14 mouse cellular contexts compared by ENCODE assay signal in the genomic region with DNA sequence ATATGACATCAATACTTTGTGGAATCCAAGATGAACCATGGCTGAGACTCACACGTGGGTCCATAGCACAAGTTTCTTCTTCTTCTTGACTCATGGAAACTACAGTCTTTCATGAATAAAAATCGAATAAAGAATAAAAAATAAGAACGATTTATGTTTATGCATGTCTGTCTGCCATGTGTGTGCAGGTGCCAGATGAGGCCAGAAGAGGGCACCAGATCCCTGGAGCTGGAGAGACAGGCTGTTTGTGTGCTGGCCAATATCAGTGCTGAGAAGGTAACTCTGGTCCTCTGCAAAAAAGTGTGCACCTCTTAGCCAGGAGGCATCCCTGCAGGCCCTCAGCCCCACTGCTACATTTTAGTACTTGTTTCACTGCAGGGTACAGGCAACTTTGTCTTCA. TPM values are rescaled to one million over a fixed set of nuclear protein-coding genes. Genes with fewer than 3 reads are reported as not detected.
DNase-seq lines count a peak whose midpoint lies in the region; ATAC-seq and TF ChIP-seq lines count a peak whose summit lies in the region.
"Had no signal": no experiment of that assay in that cellular context is flagged by ENCODE, and none has a peak within 500 bp of the region (broad histone marks: within the 10 kb centered on the region; RNA-seq: fewer than 3 reads in every experiment).

No protein-coding gene starts in this region.

- H3K9ac ChIP-seq in hindbrain, postnatal 0 days (replicated peaks; ENCODE audit: low read length): no peak overlapping the region
- H3K9ac ChIP-seq in hindbrain, embryonic 11.5 days (ENCODE audit: low read depth, low read length): no peak overlapping the region
- H3K9ac ChIP-seq in midbrain, postnatal 0 days (replicated peaks; ENCODE audit: low read length, poor library complexity, severe bottlenecking): no peak overlapping the region
- no peak overlapping the region for H3K9ac ChIP-seq in midbrain, embryonic 11.5 days (ENCODE audit: low read length)
- H3K9ac ChIP-seq in stomach, postnatal 0 days (ENCODE audit: low read length): no peak overlapping the region
- H3K9ac ChIP-seq: embryonic facial prominence, embryonic 15.5 days; hindbrain, embryonic 13.5 days; midbrain, embryonic 13.5 days; neural tube, embryonic 13.5 days had no signal

- H3K27me3 ChIP-seq in hindbrain, postnatal 0 days (ENCODE audit: insufficient read depth, low read length): no peaks in the 10 kb centered on the region
- no peaks in the 10 kb centered on the region for H3K27me3 ChIP-seq in hindbrain, embryonic 11.5 days (ENCODE audit: control insufficient read depth, insufficient read depth, low read length)
- no peaks in the 10 kb centered on the region for H3K27me3 ChIP-seq in midbrain, postnatal 0 days (ENCODE audit: insufficient read depth, low read length)
- no peaks in the 10 kb centered on the region for H3K27me3 ChIP-seq in midbrain, embryonic 11.5 days (ENCODE audit: control insufficient read depth, insufficient read depth, low read length)
- no peaks in the 10 kb centered on the region; the same call in 1 of the 2 replicates for H3K27me3 ChIP-seq in G1E (ENCODE audit: insufficient read depth, low read length)
- H3K27me3 ChIP-seq in stomach, postnatal 0 days (ENCODE audit: control insufficient read depth, insufficient read depth, low read length): no peaks in the 10 kb centered on the region
- H3K27me3 ChIP-seq: embryonic facial prominence, embryonic 15.5 days; hindbrain, embryonic 13.5 days; midbrain, embryonic 13.5 days; neural tube, embryonic 13.5 days had no signal

- H3K9me3 ChIP-seq in hindbrain, postnatal 0 days (ENCODE audit: low read length): no peaks in the 10 kb centered on the region
- no peaks in the 10 kb centered on the region for H3K9me3 ChIP-seq in hindbrain, embryonic 11.5 days (ENCODE audit: control insufficient read depth, low read length)
- H3K9me3 ChIP-seq in midbrain, postnatal 0 days (ENCODE audit: low read length): no peaks in the 10 kb centered on the region
- no peaks in the 10 kb centered on the region for H3K9me3 ChIP-seq in midbrain, embryonic 11.5 days (ENCODE audit: control insufficient read depth, low read length)
- peaks cover 4% of the 10 kb centered on the region; the same call in 1 of the 2 replicates for H3K9me3 ChIP-seq in G1E (replicated peaks)
- H3K9me3 ChIP-seq in stomach, postnatal 0 days (ENCODE audit: control insufficient read depth, low read length): no peaks in the 10 kb centered on the region
- H3K9me3 ChIP-seq: embryonic facial prominence, embryonic 15.5 days; hindbrain, embryonic 13.5 days; midbrain, embryonic 13.5 days; neural tube, embryonic 13.5 days had no signal

- no peak overlapping the region for H3K27ac ChIP-seq in hindbrain, postnatal 0 days
- no peak overlapping the region for H3K27ac ChIP-seq in hindbrain, embryonic 11.5 days (ENCODE audit: low read depth, low read length)
- no peak overlapping the region for H3K27ac ChIP-seq in midbrain, postnatal 0 days (ENCODE audit: low read depth, low read length)
- H3K27ac ChIP-seq in midbrain, embryonic 11.5 days (ENCODE audit: low read depth, low read length): no peak overlapping the region
- no peak overlapping the region for H3K27ac ChIP-seq in stomach, postnatal 0 days (replicated peaks)
- H3K27ac ChIP-seq: embryonic facial prominence, embryonic 15.5 days; hindbrain, embryonic 13.5 days; midbrain, embryonic 13.5 days; neural tube, embryonic 13.5 days had no signal

- ATAC-seq in hindbrain, postnatal 0 days: no peak
- no peak for ATAC-seq in hindbrain, embryonic 11.5 days (ENCODE audit: low FRiP score)
- ATAC-seq in midbrain, postnatal 0 days (ENCODE audit: low FRiP score): no peak
- ATAC-seq in midbrain, embryonic 11.5 days (ENCODE audit: low FRiP score): no peak
- ATAC-seq in G1E (ENCODE audit: extremely low read depth, insufficient number of reproducible peaks, low FRiP score, poor library complexity, severe bottlenecking): peak; percentile 34; the same call in 1 of the 2 replicates
- no peak for ATAC-seq in stomach, postnatal 0 days (ENCODE audit: low FRiP score, low TSS enrichment)
- ATAC-seq: midbrain, embryonic 13.5 days had no signal

- no peak for TF ChIP-seq EP300 in stomach, postnatal 0 days (optimal IDR thresholded peaks at IDR 0.05)

- DNase-seq in hindbrain, postnatal 0 days (ENCODE audit: low spot score): no peak
- no peak for DNase-seq in hindbrain, embryonic 11.5 days (ENCODE audit: low spot score)
- DNase-seq in midbrain, postnatal 0 days (ENCODE audit: low spot score): no peak
- no peak for DNase-seq in midbrain, embryonic 11.5 days (ENCODE audit: low spot score, missing footprints)
- DNase-seq in G1E (ENCODE audit: low spot score): no peak
- no peak for DNase-seq in stomach, postnatal 0 days (ENCODE audit: low spot score)
- no peak for DNase-seq in Muller cell, postnatal 12 days (ENCODE audit: inconsistent ontology term)
- DNase-seq in T-cell, adult 2 months (ENCODE audit: low spot score): no peak
- DNase-seq: cerebellum, postnatal 25 days; lung, adult 18-20 months had no signal

- WGBS in hindbrain, postnatal 0 days: 79% methylated on average over 3 of the region's 3 CpGs
- WGBS in hindbrain, embryonic 11.5 days: 74% methylated on average over 3 of the region's 3 CpGs
- 82% methylated on average over 3 of the region's 3 CpGs for WGBS in midbrain, postnatal 0 days
- 76% methylated on average over 3 of the region's 3 CpGs for WGBS in midbrain, embryonic 11.5 days
- 78% methylated on average over 3 of the region's 3 CpGs for WGBS in stomach, postnatal 0 days

- H3K4me3 ChIP-seq in hindbrain, postnatal 0 days (ENCODE audit: low read length): no peak overlapping the region
- no peak overlapping the region for H3K4me3 ChIP-seq in hindbrain, embryonic 11.5 days (ENCODE audit: low read depth, low read length)
- no peak overlapping the region for H3K4me3 ChIP-seq in midbrain, postnatal 0 days (ENCODE audit: low read depth, low read length)
- no peak overlapping the region for H3K4me3 ChIP-seq in midbrain, embryonic 11.5 days (ENCODE audit: low read depth, low read length)
- H3K4me3 ChIP-seq in G1E (ENCODE audit: low read depth, low read length): no peak overlapping the region
- H3K4me3 ChIP-seq in stomach, postnatal 0 days (ENCODE audit: low read depth, low read length): no peak overlapping the region
- H3K4me3 ChIP-seq: embryonic facial prominence, embryonic 15.5 days; hindbrain, embryonic 13.5 days; midbrain, embryonic 13.5 days; neural tube, embryonic 13.5 days had no signal

- TF ChIP-seq CTCF in hindbrain, postnatal 0 days (IDR thresholded peaks at IDR 0.05; ENCODE audit: low read depth): peak; percentile 52
- peak; percentile 58 for TF ChIP-seq CTCF in midbrain, postnatal 0 days (IDR thresholded peaks at IDR 0.05)
- no peak for TF ChIP-seq CTCF in G1E (IDR thresholded peaks at IDR 0.05; ENCODE audit: low read depth, low read length)
- TF ChIP-seq CTCF in stomach, postnatal 0 days (IDR thresholded peaks at IDR 0.05; ENCODE audit: low read depth): peak; percentile 55

- H3K4me2 ChIP-seq in hindbrain, postnatal 0 days (ENCODE audit: low read depth, low read length): no peak overlapping the region
- H3K4me2 ChIP-seq in hindbrain, embryonic 11.5 days (replicated peaks; ENCODE audit: low read depth, low read length): no peak overlapping the region
- no peak overlapping the region for H3K4me2 ChIP-seq in midbrain, postnatal 0 days (ENCODE audit: low read depth, low read length, poor library complexity, severe bottlenecking)
- no peak overlapping the region for H3K4me2 ChIP-seq in midbrain, embryonic 11.5 days
- H3K4me2 ChIP-seq in stomach, postnatal 0 days (replicated peaks; ENCODE audit: low read depth): no peak overlapping the region
- H3K4me2 ChIP-seq: embryonic facial prominence, embryonic 15.5 days; hindbrain, embryonic 13.5 days; midbrain, embryonic 13.5 days; neural tube, embryonic 13.5 days had no signal

- no peaks in the 10 kb centered on the region for H3K4me1 ChIP-seq in hindbrain, postnatal 0 days (ENCODE audit: insufficient read depth, low read length)
- no peaks in the 10 kb centered on the region for H3K4me1 ChIP-seq in hindbrain, embryonic 11.5 days (replicated peaks; ENCODE audit: control insufficient read depth, insufficient read depth, low read length)
- no peaks in the 10 kb centered on the region for H3K4me1 ChIP-seq in midbrain, postnatal 0 days (ENCODE audit: insufficient read depth, low read length)
- peaks cover 8% of the 10 kb centered on the region for H3K4me1 ChIP-seq in midbrain, embryonic 11.5 days (ENCODE audit: control insufficient read depth, insufficient read depth, low read length)
- H3K4me1 ChIP-seq in G1E (ENCODE audit: insufficient read depth, low read depth, low read length): no peaks in the 10 kb centered on the region
- H3K4me1 ChIP-seq in stomach, postnatal 0 days (replicated peaks; ENCODE audit: control insufficient read depth, insufficient read depth): no peaks in the 10 kb centered on the region

- H3K36me3 ChIP-seq in hindbrain, postnatal 0 days (ENCODE audit: insufficient read depth, low read length): no peaks in the 10 kb centered on the region
- no peaks in the 10 kb centered on the region for H3K36me3 ChIP-seq in hindbrain, embryonic 11.5 days (ENCODE audit: control insufficient read depth, insufficient read depth, low read length)
- H3K36me3 ChIP-seq in midbrain, postnatal 0 days (ENCODE audit: insufficient read depth, low read length): no peaks in the 10 kb centered on the region
- no peaks in the 10 kb centered on the region for H3K36me3 ChIP-seq in midbrain, embryonic 11.5 days (ENCODE audit: control insufficient read depth, insufficient read depth, low read length)
- H3K36me3 ChIP-seq in G1E (replicated peaks): no peaks in the 10 kb centered on the region
- H3K36me3 ChIP-seq in stomach, postnatal 0 days (ENCODE audit: control insufficient read depth, insufficient read depth, low read length): no peaks in the 10 kb centered on the region
- H3K36me3 ChIP-seq: embryonic facial prominence, embryonic 15.5 days; hindbrain, embryonic 13.5 days; midbrain, embryonic 13.5 days; neural tube, embryonic 13.5 days had no signal

RNA-seq across cellular contexts. Expression of gene Pdcd5, which starts 34.2 kb away (rescaled TPM):
- 33.7 and 35.4 TPM in 2 replicates for total RNA-seq in hindbrain, postnatal 0 days (2014; rRNA removed)
- 250 and 264 TPM in 2 replicates for polyA plus RNA-seq in hindbrain, postnatal 0 days (2015; fragmentation: Nextera tagmentation; extraction: Ambion mirVana)
- 306 and 325 TPM in 2 replicates for polyA plus RNA-seq in hindbrain, embryonic 11.5 days (2014; fragmentation: Nextera tagmentation; extraction: Ambion mirVana)
- total RNA-seq in midbrain, postnatal 0 days (2014; rRNA removed): 53.3 and 78.3 TPM in 2 replicates
- 255 and 280 TPM in 2 replicates for polyA plus RNA-seq in midbrain, postnatal 0 days (2015; fragmentation: Nextera tagmentation; extraction: Ambion mirVana)
- 307 and 310 TPM in 2 replicates for polyA plus RNA-seq in midbrain, embryonic 11.5 days (2014; fragmentation: Nextera tagmentation; extraction: Ambion mirVana)
- total RNA-seq in G1E (2014; fragmentation: Nextera tagmentation) (115 and 130 TPM in 2 replicates), G1E (2017) (118 and 119 TPM in 2 replicates)
- polyA plus RNA-seq in G1E (2012): 154 and 164 TPM in 2 replicates
- polyA plus RNA-seq in stomach, postnatal 0 days (2015; fragmentation: Nextera tagmentation; extraction: Ambion mirVana): 190 and 196 TPM in 2 replicates
